Mouse (Mus musculus): ENCODE data around the gene Rhob. TPM values are rescaled to one million over a fixed set of nuclear protein-coding genes. Genes with fewer than 3 reads are reported as not detected.

Gene Rhob
- polyA plus RNA-seq, 1 experiment from 2014 or later = 92.6 TPM

DNA sequence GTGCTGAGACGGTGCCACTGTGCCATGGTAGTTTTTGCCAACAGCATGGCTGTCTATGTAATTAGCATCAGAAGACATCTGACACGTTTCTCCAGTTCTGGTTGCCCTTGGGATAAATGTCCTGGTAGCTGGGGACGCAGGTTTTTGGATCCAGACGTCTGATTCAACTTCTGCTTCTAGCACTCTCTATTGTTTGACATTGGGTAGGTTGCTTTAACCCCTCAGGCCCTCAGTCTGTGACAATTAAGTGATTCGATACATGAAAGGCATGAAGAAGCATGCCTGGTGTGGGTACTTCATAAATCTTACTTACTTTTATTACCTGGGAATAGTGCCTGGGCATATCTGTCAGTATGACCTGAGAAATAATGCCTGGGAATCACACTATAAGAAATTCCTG is 24.3 kb upstream of the Rhob start:
- no peak for ATAC-seq (ENCODE audit: low FRiP score, low read depth)
- no peak overlapping the region for H3K4me2 ChIP-seq (replicated peaks)
- H3K9me3 ChIP-seq = no peaks in the 10 kb centered on the region
- no peaks in the 10 kb centered on the region for H3K27me3 ChIP-seq (replicated peaks)
- no peaks in the 10 kb centered on the region for H3K36me3 ChIP-seq
- no peak overlapping the region for H3K27ac ChIP-seq
- WGBS = 57% methylated on average over 5 of the region's 5 CpGs
- no peak overlapping the region for H3K9ac ChIP-seq
- no peak overlapping the region for H3K4me3 ChIP-seq
- no peaks in the 10 kb centered on the region for H3K4me1 ChIP-seq

DNA sequence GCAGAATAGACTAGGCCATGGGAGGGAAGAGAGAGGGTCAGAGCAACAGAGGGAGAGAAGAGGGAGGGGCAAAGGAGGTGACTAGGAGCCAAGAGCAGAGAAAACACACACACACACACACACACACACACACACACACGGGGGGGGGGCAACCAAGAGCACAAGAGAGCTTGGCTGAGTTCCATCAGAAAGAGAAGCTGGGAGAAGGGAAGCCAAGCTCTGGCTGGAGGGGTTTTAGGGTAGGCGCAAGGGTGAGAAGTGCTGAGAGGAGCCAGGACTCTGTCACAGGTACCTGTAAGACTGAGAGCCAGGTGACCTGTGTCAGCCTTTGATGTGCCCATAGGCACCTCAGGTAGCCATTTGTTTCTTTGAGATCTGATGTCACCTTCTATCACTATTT is 22.9 kb upstream of the Rhob start:
- Histone ChIP-seq H3K9ac (no peak overlapping the region), H3K27ac (no peak overlapping the region), H3K9me3 (no peaks in the 10 kb centered on the region), H3K27me3 (replicated peaks) (no peaks in the 10 kb centered on the region), H3K36me3 (no peaks in the 10 kb centered on the region), H3K4me2 (replicated peaks) (no peak overlapping the region), H3K4me3 (no peak overlapping the region), H3K4me1 (no peaks in the 10 kb centered on the region)
- ATAC-seq (ENCODE audit: low FRiP score, low read depth) = no peak
- WGBS = 71% methylated on average over 2 of the region's 2 CpGs

DNA sequence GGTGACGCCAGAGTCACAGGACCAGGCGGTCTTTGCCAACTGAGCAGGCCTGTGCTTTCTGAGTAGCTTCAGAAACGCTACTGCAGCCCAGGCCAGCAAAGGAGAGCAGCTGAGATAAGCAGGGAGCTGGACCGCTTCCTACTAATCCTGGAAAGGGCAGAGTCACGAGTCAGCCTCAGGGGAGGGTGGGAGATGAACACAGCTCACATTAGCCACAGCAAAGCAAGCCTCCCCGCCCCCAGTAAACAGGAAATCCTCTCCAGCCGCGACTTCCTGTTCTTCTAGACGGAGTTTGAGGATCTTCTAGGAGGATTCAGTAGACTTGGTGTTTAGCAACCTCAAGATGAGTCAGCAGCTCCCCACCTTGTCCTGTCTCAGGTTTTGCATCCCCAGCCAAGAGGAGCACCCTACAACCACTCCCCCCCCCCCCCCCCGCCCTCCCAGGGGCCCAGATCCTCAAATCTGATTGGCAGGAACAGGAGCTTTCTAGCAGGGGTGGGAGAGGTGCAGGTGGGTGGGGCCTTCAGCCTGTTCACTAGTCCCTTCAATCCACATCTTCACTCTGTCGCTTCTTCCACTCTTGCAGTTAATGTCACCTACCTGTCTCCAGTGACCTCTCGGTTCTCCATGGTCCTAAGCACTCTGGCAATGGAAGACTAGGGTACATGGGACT is 21.7 kb upstream of the Rhob start:
- 67% methylated on average over 12 of the region's 12 CpGs for WGBS
- no peak overlapping the region for H3K27ac ChIP-seq
- no peak for ATAC-seq (ENCODE audit: low FRiP score, low read depth)
- no peaks in the 10 kb centered on the region for H3K27me3 ChIP-seq (replicated peaks)
- no peaks in the 10 kb centered on the region for H3K4me1 ChIP-seq
- no peak overlapping the region for H3K4me2 ChIP-seq (replicated peaks)
- H3K36me3 ChIP-seq = no peaks in the 10 kb centered on the region
- H3K9me3 ChIP-seq = no peaks in the 10 kb centered on the region
- H3K4me3 ChIP-seq = no peak overlapping the region
- no peak overlapping the region for H3K9ac ChIP-seq

DNA sequence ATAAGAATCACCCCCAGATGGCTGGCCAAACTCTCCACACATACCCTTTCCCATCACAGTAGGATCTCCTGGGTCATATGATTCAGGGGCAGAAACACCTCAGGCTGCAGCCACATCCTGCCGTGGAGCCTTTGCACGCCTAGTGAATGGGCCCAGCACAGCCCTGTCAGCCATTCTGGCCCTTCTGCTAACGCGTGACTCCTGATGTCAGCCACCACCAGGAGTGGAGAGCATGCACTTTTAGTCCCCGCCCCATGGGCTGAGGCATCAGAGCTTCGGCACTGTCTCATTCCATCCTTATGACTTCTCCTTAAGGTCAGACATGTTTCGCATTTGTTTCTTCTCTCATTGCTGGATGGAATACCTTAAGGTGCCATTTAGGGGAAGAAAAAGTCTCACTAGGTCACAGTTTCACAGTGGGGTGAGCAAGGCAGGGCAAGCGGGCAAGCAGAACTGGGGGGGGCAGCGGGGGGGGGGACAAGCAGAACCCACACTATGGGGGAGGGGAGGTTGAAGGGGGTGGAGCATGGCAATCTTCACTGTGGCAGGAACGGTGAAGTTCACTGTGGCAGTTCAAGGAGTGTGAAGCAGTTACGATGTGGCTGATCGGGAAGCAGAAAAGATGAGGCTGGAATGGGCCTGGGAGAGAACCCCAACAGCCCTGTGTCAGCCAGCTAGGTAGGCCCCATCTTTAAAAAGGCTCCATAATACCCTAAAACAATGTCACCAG is 19.8 kb upstream of the Rhob start:
- no peaks in the 10 kb centered on the region for H3K36me3 ChIP-seq
- no peaks in the 10 kb centered on the region for H3K27me3 ChIP-seq (replicated peaks)
- H3K4me1 ChIP-seq = no peaks in the 10 kb centered on the region
- no peak overlapping the region for H3K9ac ChIP-seq
- H3K4me3 ChIP-seq = no peak overlapping the region
- no peaks in the 10 kb centered on the region for H3K9me3 ChIP-seq
- no peak for ATAC-seq (ENCODE audit: low FRiP score, low read depth)
- H3K27ac ChIP-seq = no peak overlapping the region
- no peak overlapping the region for H3K4me2 ChIP-seq (replicated peaks)
- 64% methylated on average over 12 of the region's 12 CpGs for WGBS

DNA sequence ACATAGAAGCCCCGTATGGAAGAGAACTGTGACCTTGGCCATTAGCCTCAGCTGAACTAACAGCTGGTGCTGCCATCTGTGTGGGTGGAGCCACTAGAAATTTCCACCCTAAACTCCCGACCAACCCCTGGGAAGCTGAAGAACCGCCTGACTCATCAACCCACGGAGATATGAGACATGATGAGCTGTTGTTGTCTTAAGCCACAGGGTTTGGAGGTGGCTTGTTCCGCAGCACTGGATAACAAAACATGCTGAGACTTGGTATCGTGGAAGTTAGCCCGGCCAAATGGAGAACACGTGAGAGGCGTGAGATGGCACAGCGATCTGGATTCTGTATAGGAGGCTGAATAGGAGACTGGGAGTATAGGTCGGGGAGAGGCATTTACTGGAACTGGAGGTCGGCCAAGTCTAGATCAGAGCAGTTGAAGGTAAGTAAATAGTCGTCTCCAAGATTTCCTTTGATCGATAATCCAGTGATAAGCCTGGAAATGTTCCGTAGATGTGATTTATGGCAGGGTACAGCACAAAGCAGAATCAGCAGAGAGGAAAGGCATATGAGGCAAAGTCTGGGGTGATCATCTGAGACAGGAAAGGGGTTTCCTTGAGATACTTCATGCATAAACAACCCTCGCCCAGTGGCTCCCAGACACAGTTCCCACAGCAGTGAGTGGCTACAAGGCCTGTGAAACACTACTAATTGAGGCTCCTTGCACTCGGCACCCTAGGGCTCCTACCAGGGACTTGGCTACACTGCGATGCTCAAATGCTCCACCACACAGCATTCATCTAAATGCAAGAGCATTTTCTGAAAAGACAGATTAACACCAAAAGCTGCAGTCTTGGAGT is 11.5 kb upstream of the Rhob start:
- H3K9ac ChIP-seq = no peak overlapping the region
- H3K4me2 ChIP-seq (replicated peaks) = no peak overlapping the region
- no peak overlapping the region for H3K4me3 ChIP-seq
- no peak overlapping the region for H3K27ac ChIP-seq
- no peaks in the 10 kb centered on the region for H3K27me3 ChIP-seq (replicated peaks)
- H3K36me3 ChIP-seq = no peaks in the 10 kb centered on the region
- WGBS = 74% methylated on average over 18 of the region's 18 CpGs
- H3K9me3 ChIP-seq = no peaks in the 10 kb centered on the region
- H3K4me1 ChIP-seq = no peaks in the 10 kb centered on the region
- ATAC-seq (ENCODE audit: low FRiP score, low read depth) = no peak; the same call in 1 of the 2 replicates

DNA sequence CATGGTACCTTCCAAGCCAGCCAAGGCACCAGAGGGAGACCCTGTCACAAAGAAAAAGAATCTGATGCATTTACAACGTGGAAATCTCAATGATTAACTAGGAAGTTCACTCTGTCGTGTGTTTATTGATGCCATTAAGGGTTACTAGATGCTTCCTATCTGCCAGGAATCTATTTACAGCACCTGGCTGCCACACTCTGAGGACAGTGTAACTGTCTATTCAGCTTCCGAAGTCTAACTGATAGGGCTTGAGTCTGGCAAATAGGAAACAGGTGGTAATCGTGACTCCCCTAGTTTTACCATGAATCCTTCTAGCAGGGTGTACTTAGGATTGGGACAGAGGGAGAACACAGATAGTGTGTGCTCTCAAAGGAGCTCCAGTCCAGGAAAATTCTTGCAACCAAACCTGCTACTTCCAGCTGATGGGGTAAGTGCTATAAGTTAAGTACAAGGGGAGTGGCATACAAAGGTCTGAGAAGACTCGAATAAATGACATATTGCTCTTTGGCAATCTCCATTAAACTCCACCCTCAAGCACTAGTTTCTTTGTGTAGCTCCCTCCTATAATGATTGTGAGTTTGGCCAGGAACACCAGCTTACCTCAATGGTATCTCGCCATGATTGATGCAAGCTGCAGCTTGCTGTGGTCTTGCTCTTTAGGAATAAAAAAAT is 10.6 kb upstream of the Rhob start:
- H3K9me3 ChIP-seq = no peaks in the 10 kb centered on the region
- no peaks in the 10 kb centered on the region for H3K27me3 ChIP-seq (replicated peaks)
- H3K36me3 ChIP-seq = no peaks in the 10 kb centered on the region
- WGBS = 51% methylated on average over 6 of the region's 6 CpGs
- no peak overlapping the region for H3K4me2 ChIP-seq (replicated peaks)
- no peak for ATAC-seq (ENCODE audit: low FRiP score, low read depth)
- no peak overlapping the region for H3K4me3 ChIP-seq
- no peaks in the 10 kb centered on the region for H3K4me1 ChIP-seq
- no peak overlapping the region for H3K27ac ChIP-seq
- H3K9ac ChIP-seq = no peak overlapping the region

DNA sequence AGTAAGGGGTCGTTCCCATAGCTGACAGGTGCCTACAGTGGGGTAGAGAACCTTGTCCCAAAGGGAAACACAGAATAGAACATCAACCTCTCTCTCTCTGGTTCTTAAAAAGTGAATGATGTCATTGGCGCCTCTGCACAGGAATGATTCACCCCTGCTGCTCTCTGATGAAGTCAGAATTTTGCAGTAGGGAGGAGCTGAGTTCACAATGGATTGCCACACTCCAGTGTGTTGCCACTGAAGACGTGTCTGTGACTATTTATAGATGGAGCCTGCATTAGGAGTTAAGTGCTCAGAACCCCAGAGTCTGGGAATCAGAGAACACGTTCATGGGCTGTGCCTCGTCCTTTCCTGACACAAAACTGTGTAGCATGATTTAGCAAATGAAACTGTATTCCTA is 9.9 kb upstream of the Rhob start:
- no peak overlapping the region for H3K4me2 ChIP-seq (replicated peaks)
- ATAC-seq (ENCODE audit: low FRiP score, low read depth) = no peak
- WGBS = 68% methylated on average over 5 of the region's 5 CpGs
- no peak overlapping the region for H3K4me3 ChIP-seq
- no peaks in the 10 kb centered on the region for H3K4me1 ChIP-seq
- no peak overlapping the region for H3K27ac ChIP-seq
- H3K36me3 ChIP-seq = no peaks in the 10 kb centered on the region
- H3K27me3 ChIP-seq (replicated peaks) = no peaks in the 10 kb centered on the region
- no peak overlapping the region for H3K9ac ChIP-seq
- no peaks in the 10 kb centered on the region for H3K9me3 ChIP-seq

DNA sequence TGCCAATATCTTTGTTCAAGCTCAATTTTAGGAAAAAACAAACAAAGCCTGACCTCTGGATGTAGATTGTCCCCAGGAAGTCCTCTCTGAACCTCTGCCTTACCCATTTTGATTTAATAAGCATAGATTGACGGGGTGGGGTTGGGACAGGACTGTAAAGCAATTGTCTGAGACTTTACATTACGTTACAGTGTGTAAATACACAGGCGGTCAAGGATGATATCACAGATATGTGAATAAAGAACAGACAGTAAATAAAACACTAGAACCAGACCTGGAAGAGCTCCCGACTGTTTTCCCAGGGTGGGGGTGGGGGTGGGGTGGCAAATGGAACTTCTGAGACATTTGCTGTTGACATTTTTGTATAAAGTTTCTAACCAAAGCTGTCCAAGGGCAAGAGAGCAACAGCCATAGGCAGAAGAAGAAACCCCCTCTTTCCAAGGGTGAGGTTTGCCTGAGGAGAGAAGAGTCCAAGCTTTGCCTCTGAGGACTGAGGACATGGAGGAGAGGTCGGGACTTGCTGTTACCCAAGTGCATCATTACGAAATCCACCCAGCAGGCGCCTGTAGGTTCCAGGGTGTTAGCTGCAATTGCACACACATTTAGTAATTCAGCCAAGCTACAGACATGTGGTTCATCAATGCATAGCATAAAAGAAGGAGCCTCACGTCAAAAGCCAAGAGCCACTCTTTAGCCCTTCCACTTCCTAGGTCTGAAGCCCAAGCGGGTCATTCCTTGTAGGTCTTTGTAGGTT is 7.3 kb upstream of the Rhob start:
- no peaks in the 10 kb centered on the region for H3K27me3 ChIP-seq (replicated peaks)
- no peak overlapping the region for H3K9ac ChIP-seq
- H3K27ac ChIP-seq = no peak overlapping the region
- no peak overlapping the region for H3K4me3 ChIP-seq
- no peak overlapping the region for H3K4me2 ChIP-seq (replicated peaks)
- no peaks in the 10 kb centered on the region for H3K36me3 ChIP-seq
- 76% methylated on average over 9 of the region's 9 CpGs for WGBS
- H3K4me1 ChIP-seq = no peaks in the 10 kb centered on the region
- ATAC-seq (ENCODE audit: low FRiP score, low read depth) = no peak
- no peaks in the 10 kb centered on the region for H3K9me3 ChIP-seq

DNA sequence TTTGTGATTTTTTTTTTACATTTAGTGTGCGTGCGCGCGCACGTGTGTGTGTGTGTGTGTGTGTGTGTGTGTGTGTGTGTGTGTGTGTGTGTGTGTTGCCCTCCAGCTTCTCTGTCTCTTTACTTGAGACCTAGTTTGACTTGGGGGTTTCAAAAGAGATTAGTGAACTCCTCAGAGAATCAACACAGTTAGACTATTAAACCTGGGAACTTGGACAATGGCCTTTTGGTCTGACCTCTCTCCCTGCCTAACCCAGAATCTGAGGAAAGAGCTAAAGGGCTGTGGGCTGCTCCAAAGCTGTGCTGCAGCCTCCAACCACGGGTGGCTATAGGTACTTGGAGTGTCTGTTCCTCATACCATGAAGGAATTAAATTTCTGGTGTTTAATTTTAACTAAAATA is 4.3 kb upstream of the Rhob start:
- H3K27ac ChIP-seq = no peak overlapping the region
- no peak overlapping the region for H3K9ac ChIP-seq
- H3K4me3 ChIP-seq = no peak overlapping the region
- 84% methylated on average over 6 of the region's 6 CpGs for WGBS
- no peak overlapping the region for H3K4me2 ChIP-seq (replicated peaks)
- no peaks in the 10 kb centered on the region for H3K36me3 ChIP-seq
- ATAC-seq (ENCODE audit: low FRiP score, low read depth) = no peak
- no peaks in the 10 kb centered on the region for H3K9me3 ChIP-seq
- H3K4me1 ChIP-seq = peaks cover 11% of the 10 kb centered on the region
- no peaks in the 10 kb centered on the region for H3K27me3 ChIP-seq (replicated peaks)

DNA sequence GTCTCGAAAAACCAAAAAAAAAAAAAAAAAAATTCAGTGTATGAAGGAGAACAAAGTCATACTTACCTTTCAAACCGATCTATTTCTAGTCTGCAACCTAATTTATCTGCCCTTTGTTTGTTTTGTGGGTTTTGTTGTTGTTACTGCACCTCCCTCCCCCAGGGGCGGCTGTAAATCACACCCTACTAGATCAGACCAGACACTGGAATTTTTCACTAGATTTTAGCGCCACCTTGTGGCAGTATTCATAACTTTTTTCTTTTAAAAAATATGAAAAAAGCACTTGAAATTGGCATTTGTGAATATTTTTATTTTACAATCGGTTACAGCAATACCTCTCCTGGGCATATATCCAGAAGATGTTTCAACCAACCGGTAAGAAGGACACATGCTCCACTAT is 2.7 kb upstream of the Rhob start:
- no peak overlapping the region for H3K9ac ChIP-seq
- no peak for ATAC-seq (ENCODE audit: low FRiP score, low read depth)
- H3K4me3 ChIP-seq = no peak overlapping the region
- H3K27me3 ChIP-seq (replicated peaks) = no peaks in the 10 kb centered on the region
- H3K9me3 ChIP-seq = no peaks in the 10 kb centered on the region
- no peak overlapping the region for H3K4me2 ChIP-seq (replicated peaks)
- H3K4me1 ChIP-seq = peaks cover 19% of the 10 kb centered on the region
- no peaks in the 10 kb centered on the region for H3K36me3 ChIP-seq
- no peak overlapping the region for H3K27ac ChIP-seq
- WGBS = 16% methylated on average over 6 of the region's 6 CpGs

DNA sequence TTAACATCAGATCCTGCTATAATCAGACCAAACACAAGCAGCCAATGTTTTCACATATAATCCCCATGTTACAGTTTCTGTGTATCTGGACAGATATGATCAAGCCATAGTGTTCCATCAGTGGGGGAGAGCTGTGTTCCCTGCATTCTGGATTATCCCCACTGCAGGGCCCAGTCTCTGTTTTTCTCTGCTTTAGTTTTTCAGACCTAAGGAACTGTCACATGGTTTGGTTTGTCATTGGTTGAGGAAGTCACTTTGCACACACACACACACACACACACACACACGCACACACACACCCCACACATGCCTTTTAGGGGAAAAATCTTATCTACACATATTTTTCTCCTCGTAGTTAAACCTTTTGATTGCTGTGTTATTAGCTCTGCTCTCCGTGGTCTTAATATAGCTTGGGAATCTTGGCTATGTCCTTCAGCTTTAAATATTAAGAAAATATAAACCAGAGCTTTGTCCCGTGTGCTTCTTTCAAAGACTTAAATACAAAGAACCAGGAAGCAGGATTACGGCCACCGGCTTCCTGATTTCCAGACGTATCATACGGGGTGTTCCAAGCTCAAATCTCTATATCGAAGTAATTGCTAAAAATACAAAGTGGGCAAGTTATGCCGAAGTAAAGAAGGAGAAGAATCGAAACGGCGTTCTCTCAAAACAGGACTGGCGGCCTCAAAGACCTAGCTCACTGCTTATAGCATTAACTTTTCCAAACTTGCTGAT is 1.9 kb upstream of the Rhob start:
- Histone ChIP-seq H3K27ac (no peak overlapping the region), H3K9me3 (no peaks in the 10 kb centered on the region), H3K4me1 (peaks cover 27% of the 10 kb centered on the region), H3K36me3 (no peaks in the 10 kb centered on the region), H3K4me2 (replicated peaks) (no peak overlapping the region), H3K9ac (no peak overlapping the region), H3K4me3 (no peak overlapping the region), H3K27me3 (replicated peaks) (no peaks in the 10 kb centered on the region)
- no peak for ATAC-seq (ENCODE audit: low FRiP score, low read depth)
- WGBS = 92% methylated on average over 14 of the region's 14 CpGs
